Comparison of ENCODE assay signal across 33 mouse cellular contexts in the genomic region with DNA sequence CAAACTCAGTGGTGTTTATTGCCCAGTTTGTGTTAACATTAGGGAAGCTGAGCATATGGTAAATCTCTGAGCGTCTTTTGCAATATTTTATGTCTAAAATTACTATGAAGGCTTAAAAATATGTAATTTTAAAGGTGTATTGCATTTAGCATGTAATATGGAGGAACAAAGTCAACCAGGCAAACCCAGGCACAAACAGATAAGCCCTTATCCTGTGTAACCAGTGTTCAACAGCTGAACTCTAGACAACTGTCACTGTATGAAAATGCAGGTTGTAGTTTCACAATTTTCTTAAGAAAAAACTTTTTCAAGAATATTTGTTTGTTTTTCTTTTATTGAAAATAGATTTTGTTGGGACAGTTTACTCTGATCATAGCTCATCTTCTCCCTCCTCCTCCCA.
DNase-seq lines count a peak whose midpoint lies in the region; ATAC-seq lines count a peak whose summit lies in the region.
"Had no signal": no experiment of that assay in that cellular context is flagged by ENCODE, and none has a peak within 500 bp of the region (broad histone marks: within the 10 kb centered on the region; RNA-seq: fewer than 3 reads in every experiment).

No protein-coding gene starts in this region.

- no peak overlapping the region for H3K4me3 ChIP-seq in liver, embryonic 11.5 days (ENCODE audit: low read depth, low read length)
- H3K4me3 ChIP-seq in liver, embryonic 15.5 days (replicated peaks): no peak overlapping the region
- H3K4me3 ChIP-seq in midbrain, embryonic 14.5 days (replicated peaks; ENCODE audit: low read depth, low read length): no peak overlapping the region
- H3K4me3 ChIP-seq in midbrain, embryonic 15.5 days: no peak overlapping the region
- H3K4me3 ChIP-seq: forebrain, embryonic 10.5 days; forebrain, embryonic 15.5 days; gastrocnemius, adult 2 months; heart, adult 2 months; heart, embryonic 13.5 days; layer of hippocampus, adult 2 months; left cerebral cortex, adult 2 months; limb, embryonic 10.5 days; limb, embryonic 15.5 days; lung, embryonic 15.5 days; midbrain, embryonic 12.5 days; neural tube, embryonic 15.5 days had no signal

- DNase-seq in liver, embryonic 11.5 days (ENCODE audit: low spot score): no peak
- DNase-seq in liver: no peak
- DNase-seq in heart, adult 9 months (ENCODE audit: low spot score in 2 of 2): no peak
- DNase-seq in midbrain, embryonic 14.5 days: no peak
- no peak for DNase-seq in left cerebral cortex, adult 8-10 months (ENCODE audit: low spot score in 2 of 2)
- DNase-seq: adrenal gland, postnatal 14 days; cerebellum, adult 8-10 months; cerebellum, postnatal 36 days; gastrocnemius, adult 2 months; kidney, postnatal 14 days; retina, postnatal 1 day; right cerebral cortex, postnatal 14 days; thymus, adult 18-20 months; thymus, postnatal 25 days had no signal

- H3K36me3 ChIP-seq in liver, embryonic 11.5 days (ENCODE audit: control insufficient read depth, insufficient read depth, low read length): no peaks in the 10 kb centered on the region
- no peaks in the 10 kb centered on the region for H3K36me3 ChIP-seq in liver, embryonic 15.5 days (replicated peaks)
- H3K36me3 ChIP-seq in midbrain, embryonic 14.5 days (ENCODE audit: control insufficient read depth, insufficient read depth, low read length): no peaks in the 10 kb centered on the region
- H3K36me3 ChIP-seq in midbrain, embryonic 15.5 days (replicated peaks): no peaks in the 10 kb centered on the region
- H3K36me3 ChIP-seq: forebrain, embryonic 10.5 days; forebrain, embryonic 15.5 days; heart, embryonic 13.5 days; limb, embryonic 10.5 days; limb, embryonic 15.5 days; lung, embryonic 15.5 days; midbrain, embryonic 12.5 days; neural tube, embryonic 15.5 days had no signal

- no peaks in the 10 kb centered on the region for H3K9me3 ChIP-seq in liver, embryonic 11.5 days (ENCODE audit: control insufficient read depth, low read length)
- H3K9me3 ChIP-seq in liver, embryonic 15.5 days (replicated peaks): no peaks in the 10 kb centered on the region
- H3K9me3 ChIP-seq in midbrain, embryonic 14.5 days (ENCODE audit: control insufficient read depth, low read length): no peaks in the 10 kb centered on the region
- no peaks in the 10 kb centered on the region for H3K9me3 ChIP-seq in midbrain, embryonic 15.5 days
- H3K9me3 ChIP-seq: forebrain, embryonic 10.5 days; forebrain, embryonic 15.5 days; heart, embryonic 13.5 days; limb, embryonic 10.5 days; limb, embryonic 15.5 days; lung, embryonic 15.5 days; midbrain, embryonic 12.5 days; neural tube, embryonic 15.5 days had no signal

- no peaks in the 10 kb centered on the region for H3K27me3 ChIP-seq in liver, embryonic 11.5 days (replicated peaks; ENCODE audit: control insufficient read depth, insufficient read depth, low read length)
- no peaks in the 10 kb centered on the region for H3K27me3 ChIP-seq in liver, embryonic 15.5 days
- H3K27me3 ChIP-seq in midbrain, embryonic 14.5 days (ENCODE audit: control insufficient read depth, insufficient read depth, low read length): no peaks in the 10 kb centered on the region
- H3K27me3 ChIP-seq in midbrain, embryonic 15.5 days (replicated peaks): no peaks in the 10 kb centered on the region
- H3K27me3 ChIP-seq: CH12.LX; forebrain, embryonic 15.5 days; heart, embryonic 13.5 days; limb, embryonic 15.5 days; lung, embryonic 15.5 days; midbrain, embryonic 12.5 days; neural tube, embryonic 15.5 days; Patski had no signal

- ATAC-seq in liver, embryonic 11.5 days (replicated peaks; ENCODE audit: low FRiP score): peak; percentile 80
- ATAC-seq in erythroblast, adult 5-6 weeks (replicated peaks; ENCODE audit: low FRiP score, poor library complexity, severe bottlenecking): peak; percentile 80
- peak; percentile 86 for ATAC-seq in liver, embryonic 15.5 days (ENCODE audit: insufficient read depth)
- no peak for ATAC-seq in midbrain, embryonic 14.5 days (ENCODE audit: low FRiP score, low TSS enrichment)
- ATAC-seq in midbrain, embryonic 15.5 days (replicated peaks): no peak
- ATAC-seq: forebrain, embryonic 15.5 days; intestine, postnatal 0 days; Patski had no signal

- WGBS in liver, embryonic 11.5 days: 82% methylated on average over 1 of the region's 1 CpGs
- 71% methylated on average over 1 of the region's 1 CpGs for WGBS in liver, embryonic 15.5 days (ENCODE audit: insufficient replicate concordance)
- WGBS in midbrain, embryonic 14.5 days: 85% methylated on average over 1 of the region's 1 CpGs
- 92% methylated on average over 1 of the region's 1 CpGs for WGBS in midbrain, embryonic 15.5 days

- H3K9ac ChIP-seq in liver, embryonic 11.5 days (ENCODE audit: low read depth, low read length): no peak overlapping the region
- no peak overlapping the region for H3K9ac ChIP-seq in liver, embryonic 15.5 days
- no peak overlapping the region for H3K9ac ChIP-seq in midbrain, embryonic 14.5 days (replicated peaks; ENCODE audit: low read length)
- H3K9ac ChIP-seq in midbrain, embryonic 15.5 days: no peak overlapping the region
- H3K9ac ChIP-seq: forebrain, embryonic 15.5 days; heart, embryonic 13.5 days; hindbrain, embryonic 14.5 days; limb, embryonic 15.5 days; lung, embryonic 15.5 days; midbrain, embryonic 12.5 days; neural tube, embryonic 15.5 days had no signal

- no peaks in the 10 kb centered on the region for H3K4me1 ChIP-seq in liver, embryonic 11.5 days (replicated peaks; ENCODE audit: control insufficient read depth, insufficient read depth, low read length)
- peaks cover 29% of the 10 kb centered on the region for H3K4me1 ChIP-seq in liver, embryonic 15.5 days (replicated peaks)
- no peaks in the 10 kb centered on the region for H3K4me1 ChIP-seq in midbrain, embryonic 14.5 days (ENCODE audit: control insufficient read depth, insufficient read depth, low read length)
- H3K4me1 ChIP-seq in midbrain, embryonic 15.5 days: no peaks in the 10 kb centered on the region
- H3K4me1 ChIP-seq: heart, embryonic 13.5 days; limb, embryonic 15.5 days; lung, embryonic 15.5 days; neural tube, embryonic 15.5 days had no signal

- H3K27ac ChIP-seq in liver, embryonic 11.5 days (ENCODE audit: low read depth, low read length): no peak overlapping the region
- H3K27ac ChIP-seq in liver, embryonic 15.5 days (replicated peaks): peak overlapping the region; percentile 40
- H3K27ac ChIP-seq in midbrain, embryonic 14.5 days (replicated peaks; ENCODE audit: low read depth, low read length): no peak overlapping the region
- H3K27ac ChIP-seq in midbrain, embryonic 15.5 days: no peak overlapping the region
- H3K27ac ChIP-seq: forebrain, embryonic 10.5 days; forebrain, embryonic 15.5 days; gastrocnemius, adult 2 months; heart, adult 2 months; heart, embryonic 13.5 days; hindbrain, embryonic 14.5 days; layer of hippocampus, adult 2 months; left cerebral cortex, adult 2 months; limb, embryonic 10.5 days; limb, embryonic 15.5 days; lung, embryonic 15.5 days; midbrain, embryonic 12.5 days; neural tube, embryonic 15.5 days; stomach, postnatal 0 days had no signal

- no peak overlapping the region for H3K4me2 ChIP-seq in liver, embryonic 11.5 days
- H3K4me2 ChIP-seq in liver, embryonic 15.5 days: no peak overlapping the region
- H3K4me2 ChIP-seq in midbrain, embryonic 14.5 days (ENCODE audit: low read length): no peak overlapping the region
- no peak overlapping the region for H3K4me2 ChIP-seq in midbrain, embryonic 15.5 days
- H3K4me2 ChIP-seq: forebrain, embryonic 15.5 days; heart, embryonic 13.5 days; hindbrain, embryonic 14.5 days; limb, embryonic 15.5 days; lung, embryonic 15.5 days; midbrain, embryonic 12.5 days; neural tube, embryonic 15.5 days had no signal

Comparison
In these comparisons a context has a peak if more than half of its experiments do, and no peak if none do; other contexts are left out.
1. ATAC-seq: peak in liver, embryonic 11.5 days (single experiment), erythroblast, adult 5-6 weeks (single experiment) and liver, embryonic 15.5 days (single experiment); none in midbrain, embryonic 14.5 days (single experiment) and midbrain, embryonic 15.5 days (single experiment).